Mouse (Mus musculus) splenic B cell, adult 2 months (primary cell): Measurements from ENCODE around the gene Stac.

ENCODE experiments used
- DNase-seq: peaks from one replicate; pipeline ENCODE4 v3.0.0-alpha.2; 2011; ENCODE audit warnings: low read depth, low spot score
- H3K27me3 ChIP-seq: 2 replicates; pipeline ENCODE4 v1.6.1; 2012; ENCODE audit warnings: mild to moderate bottlenecking, low read length, moderate library complexity, mixed read lengths; ENCODE audit not compliant: control insufficient read depth, poor library complexity, insufficient read depth, severe bottlenecking
- H3K36me3 ChIP-seq: 2 replicates; pipeline ENCODE4 v1.6.1; 2012; ENCODE audit warnings: mild to moderate bottlenecking, low read length, moderate library complexity, mixed read lengths; ENCODE audit not compliant: control insufficient read depth, poor library complexity, insufficient read depth, severe bottlenecking

The Stac gene

GRCm38 (mm10) chr9:111514586-111515473 lies 175.3 kb downstream of the Stac start:
- no peak for DNase-seq
- no peaks in the 10 kb centered on the region for H3K27me3 ChIP-seq
- no peaks in the 10 kb centered on the region for H3K36me3 ChIP-seq
